Mouse (Mus musculus) heart, adult 2 months (tissue): ENCODE data around the gene Hivep1. TPM values are rescaled to one million over a fixed set of nuclear protein-coding genes. Genes with fewer than 3 reads are reported as not detected.
A peak's percentile ranks its signal among the peaks of the same experiment; 100 is the strongest.

Source experiments
- DNase-seq, 2 experiments: peaks; one replicate each; pipeline ENCODE4 v3.0.0; 2021
- H3K27ac ChIP-seq: fragments of 200-600 bp; 2 replicates; pipeline ENCODE4 v1.8.1; 2022
- H3K27me3 ChIP-seq: fragments of 200-500 bp; 2 replicates; pipeline ENCODE4 v1.6.1; 2012; ENCODE audit warnings: mild to moderate bottlenecking, low read length, inconsistent platforms, mixed read lengths; ENCODE audit not compliant: control insufficient read depth, insufficient read depth
- H3K36me3 ChIP-seq: fragments of 200-500 bp; 2 replicates; pipeline ENCODE4 v1.6.1; 2012; ENCODE audit warnings: low read length, inconsistent platforms; ENCODE audit not compliant: control insufficient read depth, insufficient read depth
- H3K4me1 ChIP-seq: fragments of 200-500 bp; 2 replicates; pipeline ENCODE4 v1.6.1; 2011; ENCODE audit warnings: low read length; ENCODE audit not compliant: control insufficient read depth, insufficient read depth
- H3K4me3 ChIP-seq: fragments of 200-600 bp; 2 replicates; pipeline ENCODE4 v1.8.1; 2022
- H3K79me2 ChIP-seq: fragments of 200-500 bp; replicated peaks from 2 replicates; pipeline ENCODE4 v1.6.1; 2012; ENCODE audit warnings: mild to moderate bottlenecking, inconsistent platforms, low read length, moderate library complexity, mixed read lengths; ENCODE audit not compliant: control insufficient read depth, insufficient read depth
- H3K9ac ChIP-seq: fragments of 200-500 bp; 2 replicates; pipeline ENCODE4 v1.6.1; 2012; ENCODE audit warnings: low read depth, mild to moderate bottlenecking, control low read depth, inconsistent platforms, low read length, mixed read lengths
- CTCF ChIP-seq: fragments of 200-600 bp; IDR thresholded peaks from 2 replicates; pipeline ENCODE4 v1.8.1; 2022; ENCODE audit warnings: antibody characterized with exemption, mild to moderate bottlenecking, moderate library complexity
- EP300 ChIP-seq: fragments of 200-500 bp; IDR thresholded peaks from 2 replicates; pipeline ENCODE4 v1.6.1; 2011; ENCODE audit warnings: low read depth, low read length, control low read depth; ENCODE audit not compliant: insufficient read depth
- POLR2A ChIP-seq: fragments of 200-500 bp; IDR thresholded peaks from 2 replicates; pipeline ENCODE4 v1.6.1; 2011; ENCODE audit warnings: mild to moderate bottlenecking, low read depth, low read length, control low read depth; ENCODE audit not compliant: insufficient read depth
- WGBS: fragments of 180-500 bp; shearing (Covaris S2); methylation state at CpG from one replicate; pipeline ENCODE4 v1.1.7; 2018; 5-methylcytosine and 5-hydroxymethylcytosine counted together
- intact Hi-C: fragments of 180-260 bp; cut with DNase I; formaldehyde crosslinking; loops from one replicate; pipeline ENCODE4 v1.15.1; 2025
- polyA plus RNA-seq: library from polyadenylated mRNA; depleted of rRNA; stranded (reverse); fragments of >200 nt; gene quantifications from 2 replicates; pipeline ENCODE4 v1.2.3, GENCODE M21; 2012
- total RNA-seq, 2 experiments: library from RNA; stranded (reverse); gene quantifications; 2 replicates each; pipeline ENCODE4 v1.2.3; 2021

Hivep1 gene
- total and polyA plus RNA-seq, 3 experiments: 16.8 to 23.2 (median 22.1) TPM

DNA sequence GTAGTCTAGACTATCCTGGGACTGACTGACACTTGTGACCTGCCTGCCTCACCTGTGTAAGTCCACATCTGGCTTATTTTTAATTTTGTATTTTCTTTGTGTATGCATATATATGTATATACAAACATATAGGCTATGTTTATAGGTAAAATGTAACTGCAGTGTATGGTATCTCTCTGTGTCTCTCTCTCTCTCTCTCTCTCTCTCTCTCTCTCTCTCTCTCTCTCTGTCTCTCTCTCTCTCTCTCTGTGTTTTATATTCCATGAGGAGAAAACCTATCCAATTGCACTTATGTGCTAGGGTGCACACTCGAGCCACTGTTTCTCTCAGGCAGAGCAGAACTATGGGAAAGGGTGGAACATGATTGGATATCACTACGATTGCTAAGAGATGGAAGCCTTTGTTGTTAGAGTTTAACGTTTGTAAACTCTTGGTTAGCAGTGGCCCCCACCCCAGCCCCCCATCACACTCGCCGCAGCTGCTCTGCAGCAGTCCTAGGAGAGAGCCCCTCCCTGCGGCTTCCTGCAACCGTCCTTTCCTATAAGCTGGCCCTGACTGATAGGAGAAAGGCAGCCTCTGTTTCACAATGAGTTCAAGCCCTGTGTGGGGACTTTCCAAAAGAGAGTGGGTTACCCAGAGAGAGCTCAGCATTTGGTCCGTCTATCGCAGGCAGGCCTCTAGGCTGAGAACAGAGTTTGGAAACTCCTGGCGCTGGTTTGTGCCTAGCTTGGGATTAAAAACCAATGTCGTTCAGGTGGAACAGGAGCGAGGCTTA, 41.6 kb downstream of the Hivep1 start:
- no peaks in the 10 kb centered on the region for H3K36me3 ChIP-seq
- H3K4me1 ChIP-seq: peaks cover 19% of the 10 kb centered on the region
- H3K27ac ChIP-seq: no peak overlapping the region
- no peaks in the 10 kb centered on the region for H3K27me3 ChIP-seq
- TF ChIP-seq POLR2A (no peak), CTCF (no peak), EP300 (no peak)
- WGBS: 61% methylated on average over 12 of the region's 12 CpGs
- intact Hi-C loops: no loop called here
- no peak overlapping the region for H3K9ac ChIP-seq
- no peak for DNase-seq
- H3K79me2 ChIP-seq: peaks cover 7% of the 10 kb centered on the region
- H3K4me3 ChIP-seq: no peak overlapping the region

DNA sequence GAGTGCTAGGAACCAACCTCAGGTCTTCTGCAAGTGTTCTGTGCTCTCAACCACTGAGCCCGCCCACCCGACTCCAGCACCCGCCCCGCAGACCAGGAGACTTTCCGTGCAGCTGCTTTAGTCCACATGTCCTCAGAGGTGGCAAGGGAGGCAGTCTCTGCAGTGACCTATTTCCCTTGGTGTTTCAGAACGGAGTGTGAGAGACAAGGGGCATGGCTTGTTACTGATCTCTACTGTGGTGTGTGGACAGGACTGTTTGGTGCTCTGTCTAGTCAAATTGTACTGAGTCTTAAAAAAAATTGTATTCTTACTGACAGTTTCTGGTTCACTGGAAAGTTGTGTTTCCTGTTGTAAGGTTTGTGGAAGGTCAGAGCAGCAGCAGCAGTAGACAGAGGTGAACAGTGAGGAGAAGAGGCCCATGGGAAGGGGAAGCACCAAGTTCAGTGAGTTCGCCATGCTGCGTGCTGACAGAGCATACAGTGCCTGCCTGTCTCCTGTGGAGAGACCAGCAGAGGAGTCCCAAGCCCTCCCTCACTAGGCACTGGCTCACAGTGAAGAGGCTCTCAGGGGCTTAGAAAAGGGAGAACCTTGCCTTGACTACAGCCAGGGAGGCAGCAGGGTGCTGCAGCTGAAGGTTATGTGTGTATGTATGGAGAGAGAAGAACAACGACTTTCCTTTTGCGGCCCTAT, 44.1 kb downstream of the Hivep1 start:
- no peaks in the 10 kb centered on the region for H3K36me3 ChIP-seq
- H3K79me2 ChIP-seq: peaks cover 9% of the 10 kb centered on the region
- H3K4me1 ChIP-seq: peaks cover 13% of the 10 kb centered on the region
- H3K27ac ChIP-seq: no peak overlapping the region
- H3K4me3 ChIP-seq: no peak overlapping the region
- intact Hi-C loops: no loop called here
- no peak for DNase-seq
- no peak overlapping the region for H3K9ac ChIP-seq
- no peak for TF ChIP-seq POLR2A
- no peak for TF ChIP-seq EP300
- no peak for TF ChIP-seq CTCF
- H3K27me3 ChIP-seq: no peaks in the 10 kb centered on the region
- 46% methylated on average over 10 of the region's 10 CpGs for WGBS

DNA sequence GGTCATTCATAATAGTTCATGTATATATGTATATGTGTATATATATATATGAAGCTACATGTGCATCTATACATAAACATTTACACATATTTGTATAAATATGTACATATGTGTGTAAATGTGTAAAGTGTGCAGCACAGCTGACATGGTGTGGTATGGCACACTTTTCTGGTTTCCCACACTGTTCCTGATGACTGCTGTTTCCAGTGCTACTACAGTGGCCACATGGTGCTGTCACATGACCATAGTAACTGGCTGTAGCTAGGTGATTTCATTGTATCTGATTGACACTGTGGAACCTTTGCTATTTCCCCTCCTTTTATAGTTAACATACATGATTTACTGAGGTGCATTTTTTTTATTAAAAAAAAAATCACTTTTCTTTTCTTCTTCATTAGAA, 45.3 kb downstream of the Hivep1 start:
- Histone ChIP-seq H3K79me2 (peaks cover 9% of the 10 kb centered on the region), H3K27me3 (no peaks in the 10 kb centered on the region), H3K9ac (no peak overlapping the region), H3K4me3 (no peak overlapping the region), H3K4me1 (peaks cover 19% of the 10 kb centered on the region), H3K27ac (no peak overlapping the region), H3K36me3 (no peaks in the 10 kb centered on the region)
- TF ChIP-seq POLR2A: no peak
- TF ChIP-seq EP300: no peak
- no peak for TF ChIP-seq CTCF
- intact Hi-C loops: no loop called here
- DNase-seq: no peak

DNA sequence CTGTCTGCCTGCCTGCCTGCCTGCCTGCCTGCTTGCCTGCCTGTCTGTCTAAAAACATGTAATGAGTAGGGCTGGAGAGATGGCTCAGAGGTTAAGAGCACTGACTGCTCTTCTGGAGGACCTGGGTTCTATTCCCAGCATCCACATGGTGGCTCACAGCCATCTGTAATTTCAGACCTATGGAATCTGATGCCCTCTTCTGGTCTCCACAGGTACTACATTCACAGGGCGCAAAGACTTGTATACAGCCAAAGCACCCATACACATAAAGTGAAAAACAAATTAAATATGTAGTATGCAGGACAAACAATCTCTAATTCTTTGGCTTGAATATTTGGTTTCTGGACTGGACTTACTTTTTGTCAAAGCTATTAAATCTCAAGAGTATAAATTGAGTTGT, 46.7 kb downstream of the Hivep1 start:
- peak; percentile 60 for TF ChIP-seq CTCF
- TF ChIP-seq EP300: no peak
- TF ChIP-seq POLR2A: no peak
- H3K4me1 ChIP-seq: peaks cover 17% of the 10 kb centered on the region
- intact Hi-C loops: no loop called here
- no peaks in the 10 kb centered on the region for H3K27me3 ChIP-seq
- H3K4me3 ChIP-seq: no peak overlapping the region
- peaks cover 7% of the 10 kb centered on the region for H3K79me2 ChIP-seq
- WGBS: 100% methylated on average over 1 of the region's 1 CpGs
- peaks cover 2% of the 10 kb centered on the region; the same call in 1 of the 2 replicates for H3K36me3 ChIP-seq
- no peak overlapping the region for H3K9ac ChIP-seq
- DNase-seq: no peak
- H3K27ac ChIP-seq: no peak overlapping the region

DNA sequence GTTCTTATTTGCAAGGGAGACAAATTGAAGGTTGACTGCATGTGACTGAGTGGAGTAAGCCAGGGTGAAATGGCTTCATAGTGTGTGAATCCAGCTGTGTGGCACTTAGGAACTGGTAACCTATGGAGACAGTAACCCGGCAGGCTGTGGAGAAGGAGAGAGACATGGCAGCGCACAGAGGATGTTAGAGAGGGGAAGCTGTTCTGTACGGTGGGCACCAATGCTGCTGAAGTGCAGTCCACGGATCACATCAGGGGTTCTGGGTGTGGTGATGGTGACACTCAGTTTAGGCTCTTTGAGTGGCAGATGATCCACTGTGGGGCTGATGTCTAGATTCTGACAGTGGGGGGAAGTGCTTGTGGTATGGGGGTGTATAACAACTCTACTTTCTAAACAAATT, 47.7 kb downstream of the Hivep1 start:
- Histone ChIP-seq H3K4me3 (no peak overlapping the region), H3K79me2 (peaks cover 6% of the 10 kb centered on the region), H3K27ac (no peak overlapping the region), H3K36me3 (peaks cover 2% of the 10 kb centered on the region; the same call in 1 of the 2 replicates), H3K9ac (no peak overlapping the region), H3K4me1 (peaks cover 17% of the 10 kb centered on the region), H3K27me3 (no peaks in the 10 kb centered on the region)
- no peak for DNase-seq
- intact Hi-C loops: no loop called here
- TF ChIP-seq EP300: no peak
- no peak for TF ChIP-seq POLR2A
- no peak for TF ChIP-seq CTCF
- WGBS: 86% methylated on average over 4 of the region's 4 CpGs
